Mouse (Mus musculus): Measurements from ENCODE around the gene Prss2. TPM values are rescaled to one million over a fixed set of nuclear protein-coding genes. Genes with fewer than 3 reads are reported as not detected.

The Prss2 gene
- not detected in 2 replicates for polyA plus RNA-seq (2015; fragmentation: Nextera tagmentation; extraction: Ambion mirVana)

DNA sequence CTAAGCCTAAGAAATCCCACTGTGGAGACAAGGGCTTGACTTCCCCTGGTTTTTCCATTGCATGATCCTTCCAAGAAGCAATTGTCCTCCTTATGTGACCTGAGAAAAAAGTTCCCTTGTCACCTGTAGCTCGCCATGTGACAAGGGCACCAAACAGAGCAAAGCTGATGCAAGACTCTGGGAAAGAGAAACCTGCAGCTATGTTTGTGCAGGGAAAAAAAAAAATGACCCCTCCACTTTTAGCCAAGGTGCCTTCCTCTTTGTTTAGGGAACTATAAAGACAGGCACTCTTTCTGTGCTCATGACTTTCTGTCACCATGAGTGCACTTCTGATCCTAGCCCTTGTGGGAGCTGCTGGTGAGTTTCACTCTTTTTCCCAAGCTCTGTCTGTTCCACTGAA lies at the start of gene Prss2:
Gene Prss2, plus strand, starts transcription at position 301 of the 400 bp plus-strand sequence.

Other genes starting within 250 kb of the Prss2 start
- not detected in 2 replicates for gene Try4, start 219.5 kb upstream of the Prss2 start, polyA plus RNA-seq (2015; fragmentation: Nextera tagmentation; extraction: Ambion mirVana)
- gene Try5, start 204.9 kb upstream of the Prss2 start, polyA plus RNA-seq (2015; fragmentation: Nextera tagmentation; extraction: Ambion mirVana): not detected in 2 replicates
- gene Try10, start 167.7 kb upstream of the Prss2 start, polyA plus RNA-seq (2015; fragmentation: Nextera tagmentation; extraction: Ambion mirVana): not detected in 2 replicates
- not detected in 2 replicates for gene Prss3, start 144.1 kb upstream of the Prss2 start, polyA plus RNA-seq (2015; fragmentation: Nextera tagmentation; extraction: Ambion mirVana)
- gene Gm5771, start 129.4 kb upstream of the Prss2 start, polyA plus RNA-seq (2015; fragmentation: Nextera tagmentation; extraction: Ambion mirVana): not detected in 2 replicates
- gene Gm10334, start 75.6 kb upstream of the Prss2 start, polyA plus RNA-seq (2015; fragmentation: Nextera tagmentation; extraction: Ambion mirVana): not detected in 2 replicates
- not detected in 2 replicates for gene Prss1, start 62.9 kb upstream of the Prss2 start, polyA plus RNA-seq (2015; fragmentation: Nextera tagmentation; extraction: Ambion mirVana)
- 4.8 and 6.3 TPM in 2 replicates for gene Ephb6, start 83.7 kb downstream of the Prss2 start, polyA plus RNA-seq (2015; fragmentation: Nextera tagmentation; extraction: Ambion mirVana)
- 0.07 TPM in 1 of 2 replicates, not detected in the other for gene Trpv6, start 114.6 kb downstream of the Prss2 start, polyA plus RNA-seq (2015; fragmentation: Nextera tagmentation; extraction: Ambion mirVana)
- gene Trpv5, start 159.0 kb downstream of the Prss2 start, polyA plus RNA-seq (2015; fragmentation: Nextera tagmentation; extraction: Ambion mirVana): not detected in 2 replicates
- gene Llcfc1, start 162.6 kb downstream of the Prss2 start, polyA plus RNA-seq (2015; fragmentation: Nextera tagmentation; extraction: Ambion mirVana): not detected in 2 replicates
- gene Kel, start 182.6 kb downstream of the Prss2 start, polyA plus RNA-seq (2015; fragmentation: Nextera tagmentation; extraction: Ambion mirVana): 0.23 TPM in 1 of 2 replicates, not detected in the other

All from skeletal muscle tissue, postnatal 0 days (tissue).